Mouse (Mus musculus) liver, embryonic 13.5 days (tissue): ENCODE measurements around the gene Dab2. TPM values are rescaled to one million over a fixed set of nuclear protein-coding genes. Genes with fewer than 3 reads are reported as not detected.

Experiments
- ATAC-seq: fragments of 200-750 bp; cut with Nextera tagmentation; 2 replicates; pipeline ENCODE4 v1.8.0; 2017; ENCODE audit warnings: low read depth, mild to moderate bottlenecking, moderate number of reproducible peaks, moderate library complexity
- DNase-seq: peaks from one replicate; pipeline ENCODE4 v3.0.0; 2022
- H3K27ac ChIP-seq: fragments of 300-500 bp; sonication (generic); 2 replicates; pipeline ENCODE4 v1.5.1; 2015; ENCODE audit warnings: moderate library complexity, mild to moderate bottlenecking, inconsistent platforms
- H3K27me3 ChIP-seq: fragments of 300-500 bp; sonication (generic); 2 replicates; pipeline ENCODE4 v1.6.1; 2015; ENCODE audit warnings: mild to moderate bottlenecking, inconsistent platforms
- H3K36me3 ChIP-seq: fragments of 300-500 bp; sonication (generic); 2 replicates; pipeline ENCODE4 v1.6.1; 2015; ENCODE audit warnings: mild to moderate bottlenecking, inconsistent platforms
- H3K4me1 ChIP-seq: fragments of 300-500 bp; sonication (generic); replicated peaks from 2 replicates; pipeline ENCODE4 v1.6.1; 2015; ENCODE audit warnings: inconsistent platforms
- H3K4me2 ChIP-seq: fragments of 300-500 bp; sonication (generic); 2 replicates; pipeline ENCODE4 v1.6.1; 2015; ENCODE audit warnings: inconsistent platforms, mild to moderate bottlenecking, moderate library complexity
- H3K4me3 ChIP-seq: fragments of 300-500 bp; sonication (generic); replicated peaks from 2 replicates; pipeline ENCODE4 v1.5.1; 2015; ENCODE audit warnings: mild to moderate bottlenecking, inconsistent platforms
- H3K9ac ChIP-seq: fragments of 300-500 bp; sonication (generic); 2 replicates; pipeline ENCODE4 v1.6.1; 2015; ENCODE audit warnings: mild to moderate bottlenecking, inconsistent platforms
- H3K9me3 ChIP-seq: fragments of 300-500 bp; sonication (generic); replicated peaks from 2 replicates; pipeline ENCODE4 v1.6.1; 2016; ENCODE audit warnings: inconsistent platforms
- WGBS: fragments of 180-500 bp; shearing (Covaris S2); methylation state at CpG from one replicate; pipeline ENCODE4 v1.1.7; 2015; ENCODE audit not compliant: insufficient replicate concordance; 5-methylcytosine and 5-hydroxymethylcytosine counted together
- polyA plus RNA-seq: library from polyadenylated mRNA; unstranded; fragments of >200 nt; fragmentation: Nextera tagmentation; extraction: Ambion mirVana; gene quantifications from 2 replicates; pipeline ENCODE4 v1.2.1, GENCODE M21; 2015

Gene Dab2
- polyA plus RNA-seq, 1 experiment from 2014 or later: 8.3 TPM

DNA sequence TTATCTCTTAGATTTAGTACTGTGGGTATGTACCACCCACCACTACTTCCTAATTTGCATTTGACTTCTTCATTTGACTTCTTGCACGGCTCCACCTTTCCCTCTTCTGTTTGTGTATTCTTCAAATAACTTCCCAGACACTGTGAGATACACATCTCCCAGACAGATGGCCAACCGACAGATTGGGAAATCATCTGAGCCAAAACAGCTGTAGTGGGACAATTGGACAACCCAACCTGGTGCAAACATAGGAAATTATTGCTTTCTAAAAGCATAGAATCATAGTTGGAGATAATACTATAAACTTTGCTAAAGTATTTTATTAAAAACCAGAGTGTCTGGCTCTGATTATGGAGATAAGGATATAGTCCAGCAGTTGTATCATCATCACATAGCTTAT, 3.5 kb upstream of the Dab2 start:
- DNase-seq (no peak), ATAC-seq (no peak)
- no peaks in the 10 kb centered on the region for H3K9me3 ChIP-seq
- H3K9ac ChIP-seq: no peak overlapping the region
- WGBS: 27% methylated on average over 2 of the region's 2 CpGs
- no peak overlapping the region for H3K27ac ChIP-seq
- H3K36me3 ChIP-seq: no peaks in the 10 kb centered on the region
- H3K4me1 ChIP-seq: no peaks in the 10 kb centered on the region
- H3K27me3 ChIP-seq: no peaks in the 10 kb centered on the region
- no peak overlapping the region for H3K4me2 ChIP-seq
- H3K4me3 ChIP-seq: no peak overlapping the region

DNA sequence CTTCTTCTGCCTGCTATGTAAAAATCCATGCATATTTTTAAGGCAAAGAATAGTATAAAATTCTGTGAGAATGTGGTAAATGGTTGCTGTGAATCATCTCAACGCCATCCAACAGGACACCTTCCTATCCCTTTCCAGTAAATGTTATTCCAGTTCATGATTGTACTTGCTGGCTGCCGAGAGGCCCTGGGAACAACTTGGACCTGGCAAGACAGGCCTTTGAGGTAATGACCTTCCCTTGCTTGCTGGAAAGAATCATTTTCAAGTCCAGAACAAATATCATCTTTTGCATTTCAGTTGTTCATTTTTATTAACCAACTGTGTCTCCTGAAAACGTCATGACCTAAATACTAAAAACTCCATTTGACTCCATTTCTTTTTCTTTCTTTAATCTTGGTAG, 862 bp upstream of the Dab2 start:
- H3K9me3 ChIP-seq: no peaks in the 10 kb centered on the region
- H3K9ac ChIP-seq: no peak overlapping the region
- no peaks in the 10 kb centered on the region for H3K4me1 ChIP-seq
- no peak for DNase-seq
- H3K27ac ChIP-seq: no peak overlapping the region
- ATAC-seq: no peak
- no peak overlapping the region for H3K4me3 ChIP-seq
- no peaks in the 10 kb centered on the region for H3K36me3 ChIP-seq
- H3K4me2 ChIP-seq: no peak overlapping the region
- WGBS: 62% methylated on average over 3 of the region's 3 CpGs
- no peaks in the 10 kb centered on the region for H3K27me3 ChIP-seq

DNA sequence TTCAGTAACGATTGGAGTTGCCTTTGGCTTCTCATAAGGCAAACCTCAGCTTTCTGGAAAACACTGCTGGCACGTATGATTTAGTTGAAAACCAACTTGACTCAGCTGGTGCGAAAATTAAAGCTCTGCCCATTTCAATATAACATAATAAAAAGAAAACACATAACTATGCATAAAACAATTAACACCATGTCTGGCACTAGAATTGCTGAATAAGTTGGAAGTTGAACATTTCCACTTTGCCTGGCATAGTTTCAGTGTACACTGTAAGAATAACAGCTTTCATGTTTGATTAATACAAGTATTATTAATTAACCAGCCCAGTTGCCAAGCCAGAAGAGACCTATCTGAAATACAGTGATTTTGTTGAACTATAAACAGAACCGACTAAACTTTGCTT, 2.6 kb downstream of the Dab2 start:
- no peaks in the 10 kb centered on the region for H3K9me3 ChIP-seq
- no peaks in the 10 kb centered on the region for H3K27me3 ChIP-seq
- no peak overlapping the region for H3K27ac ChIP-seq
- H3K4me3 ChIP-seq: no peak overlapping the region
- H3K9ac ChIP-seq: no peak overlapping the region
- DNase-seq (no peak), ATAC-seq (no peak)
- no peaks in the 10 kb centered on the region for H3K36me3 ChIP-seq
- no peaks in the 10 kb centered on the region for H3K4me1 ChIP-seq
- WGBS: 67% methylated on average over 4 of the region's 4 CpGs
- H3K4me2 ChIP-seq: no peak overlapping the region

DNA sequence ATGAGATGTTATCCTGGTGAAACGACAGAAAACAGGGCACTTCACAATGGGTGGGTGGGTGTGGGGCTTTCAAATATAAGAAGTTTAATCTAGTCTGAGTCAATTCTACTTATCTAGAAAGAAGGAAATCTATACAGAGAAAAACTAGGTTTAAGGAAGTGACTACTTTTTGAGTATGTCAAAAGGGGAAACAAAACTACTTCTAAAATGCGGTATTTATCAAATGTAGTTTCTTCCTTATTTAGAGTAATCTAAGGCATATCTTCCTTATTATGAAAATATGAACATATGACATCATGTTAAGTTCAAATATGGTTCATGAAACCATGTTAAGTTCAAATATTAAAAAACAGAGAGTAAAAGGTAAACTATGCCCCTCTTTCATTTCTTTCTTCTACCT, 4.2 kb downstream of the Dab2 start:
- no peak overlapping the region for H3K9ac ChIP-seq
- H3K4me1 ChIP-seq: no peaks in the 10 kb centered on the region
- no peaks in the 10 kb centered on the region for H3K27me3 ChIP-seq
- H3K27ac ChIP-seq: no peak overlapping the region
- DNase-seq: no peak
- H3K4me2 ChIP-seq: no peak overlapping the region
- H3K9me3 ChIP-seq: no peaks in the 10 kb centered on the region
- 48% methylated on average over 2 of the region's 2 CpGs for WGBS
- no peak overlapping the region for H3K4me3 ChIP-seq
- no peaks in the 10 kb centered on the region for H3K36me3 ChIP-seq
- ATAC-seq: no peak

DNA sequence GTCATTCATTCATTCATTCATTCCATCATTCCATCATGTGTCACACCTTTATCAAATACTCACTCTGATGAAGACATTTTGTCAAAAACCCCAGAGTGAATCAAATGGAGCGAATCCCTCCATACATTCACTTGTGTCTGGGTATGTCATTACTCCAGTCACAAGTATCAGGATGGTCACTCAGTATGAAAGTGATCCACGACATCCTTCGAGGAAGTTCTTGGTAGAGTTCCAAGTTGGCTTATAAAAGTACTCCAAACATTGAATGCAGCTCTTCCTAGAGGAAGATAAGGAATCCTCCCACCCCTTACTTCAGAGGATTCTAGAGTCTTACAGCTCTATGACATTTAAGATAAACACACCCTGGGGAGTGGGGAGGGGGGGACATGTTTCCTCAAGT, 10.0 kb downstream of the Dab2 start:
- no peaks in the 10 kb centered on the region for H3K27me3 ChIP-seq
- H3K4me2 ChIP-seq: no peak overlapping the region
- H3K36me3 ChIP-seq: no peaks in the 10 kb centered on the region
- no peak overlapping the region for H3K27ac ChIP-seq
- H3K9me3 ChIP-seq: no peaks in the 10 kb centered on the region
- WGBS: 70% methylated on average over 3 of the region's 3 CpGs
- no peak overlapping the region for H3K4me3 ChIP-seq
- ATAC-seq (no peak), DNase-seq (no peak)
- H3K4me1 ChIP-seq: no peaks in the 10 kb centered on the region
- no peak overlapping the region for H3K9ac ChIP-seq

DNA sequence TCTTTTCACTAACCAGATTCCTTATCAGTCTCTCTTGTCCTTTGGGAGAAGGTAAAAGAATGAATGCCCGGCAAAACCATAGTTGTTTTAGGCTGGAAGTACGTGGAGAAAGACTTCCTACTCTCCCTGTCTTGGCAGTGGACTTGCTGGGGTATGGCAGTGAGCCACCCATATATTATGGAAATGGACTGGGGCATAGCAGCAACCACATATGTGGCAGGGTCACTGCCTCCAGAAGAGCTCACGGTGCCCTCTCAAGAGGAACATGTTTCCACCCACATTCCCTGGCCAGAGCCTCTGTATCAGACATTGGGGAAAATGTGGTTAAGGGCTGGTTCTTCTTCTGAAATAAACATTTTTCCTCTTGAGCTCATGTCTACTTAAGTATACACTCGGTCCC, 10.8 kb downstream of the Dab2 start:
- ATAC-seq: no peak
- WGBS: 54% methylated on average over 4 of the region's 4 CpGs
- H3K4me3 ChIP-seq: no peak overlapping the region

DNA sequence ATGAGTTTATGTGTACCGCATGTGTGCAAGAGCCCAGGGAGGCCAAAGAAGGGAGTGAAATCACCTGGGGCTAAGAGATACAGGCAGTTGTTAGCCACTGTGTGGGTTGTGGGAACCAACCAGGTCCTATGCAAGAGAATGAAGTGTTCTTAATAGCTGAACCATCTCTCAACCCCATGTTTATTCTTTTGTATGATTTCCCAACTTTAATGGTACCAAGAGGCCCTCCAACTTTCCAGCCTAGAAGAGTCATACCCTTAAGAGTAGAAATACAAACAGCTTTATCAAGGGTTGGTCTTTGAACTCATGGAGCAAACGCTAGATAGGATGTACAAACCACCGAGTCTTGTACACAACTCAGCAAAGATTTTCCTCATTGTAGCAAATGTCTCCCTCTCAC, 12.8 kb downstream of the Dab2 start:
- Histone ChIP-seq H3K9ac (no peak overlapping the region), H3K36me3 (no peaks in the 10 kb centered on the region), H3K9me3 (no peaks in the 10 kb centered on the region), H3K27me3 (no peaks in the 10 kb centered on the region), H3K4me2 (no peak overlapping the region), H3K4me3 (no peak overlapping the region), H3K4me1 (no peaks in the 10 kb centered on the region), H3K27ac (no peak overlapping the region)
- no peak for DNase-seq
- no peak for ATAC-seq
- 62% methylated on average over 3 of the region's 3 CpGs for WGBS

More for the DNA sequence above, 10.8 kb downstream of the Dab2 start:
- Histone ChIP-seq H3K9me3 (no peaks in the 10 kb centered on the region), H3K36me3 (no peaks in the 10 kb centered on the region), H3K27ac (no peak overlapping the region), H3K4me2 (no peak overlapping the region), H3K27me3 (no peaks in the 10 kb centered on the region), H3K4me1 (no peaks in the 10 kb centered on the region), H3K9ac (no peak overlapping the region)
- DNase-seq: no peak

DNA sequence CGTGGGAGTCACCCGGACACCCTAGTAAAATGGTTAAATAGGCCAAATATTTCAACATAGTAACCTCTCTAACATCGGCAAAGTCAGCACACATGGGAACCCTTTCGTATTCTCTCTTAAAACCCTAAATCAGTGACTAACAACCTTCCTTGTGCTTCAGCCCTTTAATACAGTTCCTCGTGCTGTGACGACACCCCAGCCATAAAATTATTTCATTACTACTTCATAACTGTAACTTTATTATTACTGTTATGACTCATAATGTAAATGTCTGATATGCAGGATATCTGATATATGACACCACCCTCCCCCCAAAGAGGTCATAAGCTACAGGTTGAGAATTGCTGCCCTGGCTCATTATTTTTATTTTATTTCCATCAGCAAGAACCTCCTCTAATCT, 19.8 kb downstream of the Dab2 start:
- no peak overlapping the region for H3K4me3 ChIP-seq
- ATAC-seq: no peak
- no peaks in the 10 kb centered on the region for H3K9me3 ChIP-seq
- no peak overlapping the region for H3K27ac ChIP-seq
- H3K4me2 ChIP-seq: no peak overlapping the region
- no peak for DNase-seq
- no peaks in the 10 kb centered on the region for H3K4me1 ChIP-seq
- H3K36me3 ChIP-seq: no peaks in the 10 kb centered on the region
- no peak overlapping the region for H3K9ac ChIP-seq
- H3K27me3 ChIP-seq: no peaks in the 10 kb centered on the region
- WGBS: 82% methylated on average over 6 of the region's 6 CpGs

DNA sequence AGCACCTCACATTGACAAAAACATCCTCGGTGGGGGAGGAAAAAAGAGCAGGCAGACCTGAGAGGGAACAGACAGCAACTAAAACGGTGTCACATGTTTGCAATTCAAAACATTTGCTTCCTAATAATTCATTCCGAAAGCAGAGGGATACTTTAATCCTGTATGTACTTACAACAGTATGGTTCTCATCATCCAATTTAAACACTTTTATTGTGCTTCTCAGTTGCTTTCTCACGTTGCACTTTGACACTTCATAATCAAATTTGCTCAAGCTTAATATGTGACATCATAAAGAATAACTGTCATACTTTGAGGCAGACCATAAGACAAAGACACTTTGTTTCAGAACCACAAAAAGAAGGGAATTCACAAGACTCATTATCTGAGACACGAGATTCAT, 20.9 kb downstream of the Dab2 start:
- no peak for DNase-seq
- WGBS: 49% methylated on average over 5 of the region's 5 CpGs
- H3K4me3 ChIP-seq: no peak overlapping the region
- H3K36me3 ChIP-seq: no peaks in the 10 kb centered on the region
- H3K4me1 ChIP-seq: no peaks in the 10 kb centered on the region
- no peak overlapping the region for H3K9ac ChIP-seq
- no peak for ATAC-seq
- H3K4me2 ChIP-seq: no peak overlapping the region
- H3K27me3 ChIP-seq: no peaks in the 10 kb centered on the region
- H3K9me3 ChIP-seq: no peaks in the 10 kb centered on the region
- no peak overlapping the region for H3K27ac ChIP-seq

DNA sequence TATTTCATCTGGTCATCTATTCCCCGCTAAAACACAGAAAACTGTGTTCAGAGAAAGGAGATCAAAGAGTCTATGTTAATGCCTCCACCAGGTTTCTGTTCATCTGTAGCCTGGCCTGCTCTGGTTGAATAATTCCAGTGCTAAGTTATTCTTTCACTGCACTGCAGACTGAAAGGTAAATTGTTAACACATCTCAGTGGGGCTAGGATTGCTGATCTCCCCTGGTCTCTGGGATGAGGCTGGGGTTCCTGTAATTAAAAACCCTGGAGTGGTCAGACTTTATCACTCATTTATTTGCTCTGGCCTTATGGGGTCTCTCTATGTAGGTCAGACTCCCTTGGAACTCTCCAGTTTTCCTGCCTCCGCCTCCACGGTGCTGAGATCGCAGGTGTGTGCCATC, 21.7 kb downstream of the Dab2 start:
- 65% methylated on average over 4 of the region's 4 CpGs for WGBS
- no peak overlapping the region for H3K4me3 ChIP-seq
- DNase-seq (no peak), ATAC-seq (no peak)
- no peak overlapping the region for H3K27ac ChIP-seq
- no peak overlapping the region for H3K9ac ChIP-seq
- H3K27me3 ChIP-seq: no peaks in the 10 kb centered on the region
- H3K9me3 ChIP-seq: no peaks in the 10 kb centered on the region
- H3K4me1 ChIP-seq: no peaks in the 10 kb centered on the region
- no peak overlapping the region for H3K4me2 ChIP-seq
- H3K36me3 ChIP-seq: no peaks in the 10 kb centered on the region

DNA sequence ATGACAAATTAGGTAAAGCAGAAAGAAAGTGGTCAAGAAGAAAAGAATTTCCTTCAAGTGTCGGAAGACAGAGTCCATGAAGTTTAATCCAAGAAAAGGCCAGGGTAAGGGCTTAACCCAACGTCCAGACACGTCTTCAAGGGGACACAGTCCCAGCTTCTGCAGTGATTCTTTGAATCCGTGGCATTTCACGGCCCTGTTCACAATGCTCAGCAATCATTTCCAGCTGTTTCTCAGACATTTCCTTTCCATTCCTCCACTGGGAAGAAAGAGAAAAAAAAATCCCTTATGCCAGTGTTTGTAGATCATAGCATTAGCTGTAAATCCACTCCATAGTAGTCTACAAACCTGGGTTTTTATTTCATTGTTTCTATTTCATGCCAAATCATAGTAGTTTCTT, 22.7 kb downstream of the Dab2 start:
- Histone ChIP-seq H3K9me3 (no peaks in the 10 kb centered on the region), H3K27ac (no peak overlapping the region), H3K4me2 (no peak overlapping the region), H3K9ac (no peak overlapping the region), H3K4me3 (no peak overlapping the region), H3K27me3 (no peaks in the 10 kb centered on the region), H3K4me1 (no peaks in the 10 kb centered on the region), H3K36me3 (no peaks in the 10 kb centered on the region)
- 50% methylated on average over 5 of the region's 5 CpGs for WGBS
- ATAC-seq (no peak), DNase-seq (no peak)

DNA sequence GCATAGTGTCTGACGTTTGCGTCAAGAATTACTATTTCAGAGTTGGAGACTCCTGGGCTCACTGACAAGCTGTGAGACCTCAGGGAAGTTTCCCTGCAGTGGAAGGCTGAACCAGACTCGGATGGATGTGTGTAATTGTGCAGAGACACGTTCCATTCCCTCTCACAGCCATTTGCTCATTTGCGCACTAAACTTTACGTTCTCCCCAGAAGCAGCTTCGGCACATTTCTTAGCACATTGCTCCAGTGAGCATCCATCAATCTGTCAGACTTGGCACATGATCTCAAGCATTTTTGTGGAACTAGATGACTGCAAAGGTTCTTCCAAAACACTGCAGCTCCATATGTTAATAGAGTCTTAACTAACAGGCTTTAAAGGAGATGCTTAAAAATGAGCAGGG, 24.0 kb downstream of the Dab2 start:
- Histone ChIP-seq H3K36me3 (no peaks in the 10 kb centered on the region), H3K27me3 (no peaks in the 10 kb centered on the region), H3K9ac (no peak overlapping the region), H3K4me1 (no peaks in the 10 kb centered on the region), H3K27ac (no peak overlapping the region), H3K4me2 (no peak overlapping the region), H3K4me3 (no peak overlapping the region), H3K9me3 (no peaks in the 10 kb centered on the region)
- ATAC-seq: no peak
- no peak for DNase-seq
- 69% methylated on average over 7 of the region's 7 CpGs for WGBS

DNA sequence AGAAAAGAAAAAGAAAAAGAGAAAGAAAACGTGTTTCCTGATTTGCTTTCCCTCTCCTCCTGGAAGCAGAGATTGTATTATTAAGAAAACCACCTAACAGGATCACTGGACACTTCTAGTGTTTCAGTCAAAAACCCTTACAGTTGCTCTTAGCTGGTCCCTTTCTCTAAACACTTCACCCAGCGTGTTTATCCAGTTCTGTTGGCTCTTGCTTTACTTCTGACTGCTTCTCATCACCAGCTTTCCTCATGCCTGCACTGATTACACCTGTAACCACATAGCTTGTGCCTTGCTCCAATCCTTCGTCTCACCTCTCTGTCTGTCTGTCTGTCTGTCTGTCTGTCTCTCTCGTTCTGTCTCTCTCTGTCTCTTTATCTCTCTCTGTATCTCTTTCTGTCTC, 25.9 kb downstream of the Dab2 start:
- H3K9me3 ChIP-seq: no peaks in the 10 kb centered on the region
- no peak overlapping the region for H3K27ac ChIP-seq
- no peaks in the 10 kb centered on the region for H3K36me3 ChIP-seq
- no peaks in the 10 kb centered on the region for H3K27me3 ChIP-seq
- H3K9ac ChIP-seq: no peak overlapping the region
- DNase-seq (no peak), ATAC-seq (no peak)
- H3K4me2 ChIP-seq: no peak overlapping the region
- H3K4me3 ChIP-seq: no peak overlapping the region
- 52% methylated on average over 4 of the region's 4 CpGs for WGBS
- H3K4me1 ChIP-seq: no peaks in the 10 kb centered on the region
